Mouse (Mus musculus) MEL (cell line): Measurements from ENCODE around the gene Ttyh2.

Experiments
- JUND ChIP-seq: IDR thresholded peaks from 2 replicates; pipeline ENCODE4 v1.6.1; 2011; ENCODE audit warnings: low read depth, mild to moderate bottlenecking, improper control_type of control experiment, low read length
- TAL1 ChIP-seq: IDR thresholded peaks from 2 replicates; pipeline ENCODE4 v1.6.1; 2012; ENCODE audit warnings: mild to moderate bottlenecking, inconsistent platforms, low read length, moderate library complexity, mixed read lengths
- ZKSCAN1 ChIP-seq: IDR thresholded peaks from 2 replicates; pipeline ENCODE4 v1.6.1; 2012; ENCODE audit warnings: low read depth, mild to moderate bottlenecking, inconsistent platforms, low read length, improper control_type of control experiment, moderate library complexity

DNA sequence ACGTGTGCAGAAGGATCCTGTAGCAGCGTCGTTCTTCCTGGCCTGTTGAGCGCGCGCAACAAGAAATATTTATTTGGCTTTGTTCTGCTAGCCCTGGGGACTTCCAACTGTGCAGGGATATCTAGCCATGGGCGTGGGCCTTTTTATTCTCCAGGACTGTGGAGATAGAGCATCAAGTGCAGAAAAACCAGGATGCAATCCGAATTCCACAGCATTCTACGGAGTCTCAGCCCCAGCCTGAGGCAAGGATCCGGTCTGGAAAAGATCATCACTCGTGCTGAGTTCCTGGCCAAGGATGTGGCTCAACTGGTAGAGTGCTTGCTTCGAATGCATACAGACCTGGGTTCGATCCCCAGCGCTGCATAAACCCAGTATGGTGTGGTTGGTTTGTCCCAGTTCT, 13.1 kb upstream of the Ttyh2 start:
- no peak for TF ChIP-seq TAL1
- TF ChIP-seq JUND: no peak
- TF ChIP-seq ZKSCAN1: no peak
